Mouse (Mus musculus): Measurements from ENCODE around the gene Pgr. TPM values are rescaled to one million over a fixed set of nuclear protein-coding genes. Genes with fewer than 3 reads are reported as not detected.
A peak's percentile ranks its signal among the peaks of the same experiment; 100 is the strongest.

The Pgr gene
- polyA plus RNA-seq (2015; fragmentation: Nextera tagmentation; extraction: Ambion mirVana), result 0.36 and 0.60 TPM in 2 replicates

DNA sequence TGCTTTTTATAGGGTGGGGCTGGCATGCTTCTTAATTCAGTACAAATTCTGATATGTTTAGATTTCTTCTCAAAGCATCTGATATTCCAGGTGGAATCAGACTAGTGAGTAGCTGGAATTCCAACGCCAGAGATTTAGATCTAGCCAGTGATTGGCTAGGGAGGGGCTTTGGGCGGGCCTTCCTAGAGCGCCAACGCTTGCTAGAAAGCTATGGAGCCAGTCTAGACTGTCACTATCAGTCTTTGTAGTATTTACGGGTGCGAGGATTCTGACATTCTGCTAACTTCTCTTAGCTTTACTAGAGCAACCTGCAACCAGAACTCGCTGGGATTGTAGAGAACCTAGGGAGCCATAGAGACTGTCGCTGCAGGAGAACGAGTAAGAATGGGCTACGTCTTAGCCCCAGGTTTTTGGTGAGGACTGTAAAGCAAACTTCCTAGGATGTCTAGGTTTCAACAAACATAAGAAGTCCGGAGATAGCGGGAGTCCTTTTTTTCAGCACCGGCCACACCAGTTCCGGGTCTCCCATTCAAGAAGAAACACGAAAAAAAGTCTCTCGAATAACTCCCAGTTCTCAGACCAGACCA, at the start of gene Pgr:
Pgr (plus strand) TSS at position 218 of the 587 bp plus-strand sequence.
- 1% methylated on average over 16 of the region's 16 CpGs for WGBS
- Histone ChIP-seq H3K27ac (no peak within 1 kb of the TSS), H3K4me3 (peak within 1 kb of the TSS; percentile 62), H3K36me3 (ENCODE audit: poor library complexity, severe bottlenecking) (no peaks in the 10 kb centered on the region), H3K9ac (peak within 1 kb of the TSS; percentile 70), H3K27me3 (peaks cover 44% of the 10 kb centered on the region), H3K4me1 (peaks cover 22% of the 10 kb centered on the region), H3K4me2 (peak within 1 kb of the TSS; percentile 95), H3K9me3 (replicated peaks) (no peaks in the 10 kb centered on the region)
- peak; percentile 62 for ATAC-seq

GRCm38 (mm10) chr9:8857455-8857854, 42.2 kb upstream of the Pgr start:
- no peak overlapping the region for H3K4me3 ChIP-seq
- no peak for ATAC-seq
- H3K27me3 ChIP-seq, result no peaks in the 10 kb centered on the region
- no peak overlapping the region for H3K27ac ChIP-seq
- no peak overlapping the region for H3K9ac ChIP-seq
- no peaks in the 10 kb centered on the region for H3K9me3 ChIP-seq (replicated peaks)
- H3K4me2 ChIP-seq, result no peak overlapping the region
- no peaks in the 10 kb centered on the region for H3K36me3 ChIP-seq (ENCODE audit: poor library complexity, severe bottlenecking)
- 92% methylated on average over 2 of the region's 2 CpGs for WGBS
- H3K4me1 ChIP-seq, result no peaks in the 10 kb centered on the region

DNA sequence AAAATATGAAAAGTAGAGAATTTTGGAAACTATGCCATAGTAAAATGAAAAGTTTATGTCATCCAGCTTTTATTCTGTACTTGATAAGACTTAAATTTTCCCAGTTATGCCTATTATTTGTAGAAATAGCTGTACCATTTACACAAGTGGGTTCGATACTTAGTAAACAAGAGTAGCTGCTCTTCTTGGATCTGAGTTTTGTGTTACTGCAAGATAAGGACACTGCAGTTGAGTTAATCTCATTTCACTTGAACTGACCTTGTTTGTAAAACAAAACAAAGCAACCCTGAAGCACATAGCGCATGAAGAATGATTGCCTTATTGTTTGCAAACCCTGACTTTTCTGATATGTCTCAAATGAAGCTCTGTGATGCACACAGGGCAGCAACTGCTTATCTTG, 31.1 kb upstream of the Pgr start:
- Histone ChIP-seq H3K4me1 (no peaks in the 10 kb centered on the region), H3K27me3 (no peaks in the 10 kb centered on the region), H3K9ac (no peak overlapping the region), H3K4me2 (no peak overlapping the region), H3K36me3 (ENCODE audit: poor library complexity, severe bottlenecking) (no peaks in the 10 kb centered on the region), H3K4me3 (no peak overlapping the region), H3K27ac (no peak overlapping the region), H3K9me3 (replicated peaks) (no peaks in the 10 kb centered on the region)
- WGBS, result 90% methylated on average over 2 of the region's 2 CpGs
- ATAC-seq, result no peak

- Histone ChIP-seq H3K4me2 (no peak overlapping the region), H3K27ac (no peak overlapping the region), H3K4me1 (peaks cover 6% of the 10 kb centered on the region), H3K36me3 (ENCODE audit: poor library complexity, severe bottlenecking) (no peaks in the 10 kb centered on the region), H3K27me3 (peaks cover 20% of the 10 kb centered on the region), H3K9ac (no peak overlapping the region), H3K4me3 (no peak overlapping the region), H3K9me3 (replicated peaks) (no peaks in the 10 kb centered on the region)
- no peak for ATAC-seq
- WGBS, result 84% methylated on average over 5 of the region's 5 CpGs
Measured at GRCm38 (mm10) chr9:8895205-8895604, 4.4 kb upstream of the Pgr start.

- Histone ChIP-seq H3K36me3 (ENCODE audit: poor library complexity, severe bottlenecking) (no peaks in the 10 kb centered on the region), H3K4me1 (peaks cover 22% of the 10 kb centered on the region), H3K9me3 (replicated peaks) (no peaks in the 10 kb centered on the region), H3K4me2 (peak overlapping the region; percentile 95), H3K9ac (peak overlapping the region; percentile 70), H3K27me3 (peaks cover 44% of the 10 kb centered on the region), H3K27ac (no peak overlapping the region), H3K4me3 (peak overlapping the region; percentile 62)
- peak; percentile 31 for ATAC-seq
- under 1% methylated on average over 40 of the region's 41 CpGs for WGBS
Measured at GRCm38 (mm10) chr9:8900203-8901012, 775 bp downstream of the Pgr start.

DNA sequence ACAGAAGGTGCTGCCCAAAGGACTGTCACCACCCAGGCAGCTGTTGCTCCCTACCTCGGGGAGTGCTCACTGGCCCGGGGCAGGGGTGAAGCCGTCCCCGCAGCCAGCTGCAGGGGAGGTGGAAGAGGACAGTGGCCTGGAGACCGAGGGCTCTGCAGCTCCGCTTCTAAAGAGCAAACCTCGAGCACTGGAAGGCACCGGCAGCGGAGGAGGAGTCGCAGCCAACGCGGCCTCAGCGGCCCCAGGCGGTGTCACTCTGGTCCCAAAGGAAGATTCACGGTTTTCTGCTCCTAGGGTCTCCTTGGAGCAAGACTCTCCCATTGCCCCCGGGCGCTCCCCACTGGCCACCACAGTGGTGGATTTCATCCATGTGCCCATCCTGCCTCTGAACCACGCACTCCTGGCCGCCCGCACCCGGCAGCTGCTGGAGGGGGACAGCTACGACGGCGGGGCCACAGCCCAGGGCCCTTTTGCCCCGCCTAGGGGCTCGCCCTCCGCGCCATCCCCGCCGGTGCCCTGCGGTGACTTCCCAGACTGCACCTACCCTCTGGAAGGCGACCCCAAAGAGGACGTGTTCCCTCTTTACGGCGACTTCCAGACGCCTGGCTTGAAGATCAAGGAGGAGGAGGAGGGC, 1.5 kb downstream of the Pgr start:
- Histone ChIP-seq H3K36me3 (ENCODE audit: poor library complexity, severe bottlenecking) (no peaks in the 10 kb centered on the region), H3K4me1 (peaks cover 22% of the 10 kb centered on the region), H3K27me3 (peaks cover 44% of the 10 kb centered on the region), H3K4me3 (peak overlapping the region; percentile 62), H3K27ac (no peak overlapping the region), H3K9ac (peak overlapping the region; percentile 70), H3K9me3 (replicated peaks) (no peaks in the 10 kb centered on the region), H3K4me2 (peak overlapping the region; percentile 95)
- 0% methylated on average over 30 of the region's 36 CpGs for WGBS
- ATAC-seq, result peak; percentile 67

DNA sequence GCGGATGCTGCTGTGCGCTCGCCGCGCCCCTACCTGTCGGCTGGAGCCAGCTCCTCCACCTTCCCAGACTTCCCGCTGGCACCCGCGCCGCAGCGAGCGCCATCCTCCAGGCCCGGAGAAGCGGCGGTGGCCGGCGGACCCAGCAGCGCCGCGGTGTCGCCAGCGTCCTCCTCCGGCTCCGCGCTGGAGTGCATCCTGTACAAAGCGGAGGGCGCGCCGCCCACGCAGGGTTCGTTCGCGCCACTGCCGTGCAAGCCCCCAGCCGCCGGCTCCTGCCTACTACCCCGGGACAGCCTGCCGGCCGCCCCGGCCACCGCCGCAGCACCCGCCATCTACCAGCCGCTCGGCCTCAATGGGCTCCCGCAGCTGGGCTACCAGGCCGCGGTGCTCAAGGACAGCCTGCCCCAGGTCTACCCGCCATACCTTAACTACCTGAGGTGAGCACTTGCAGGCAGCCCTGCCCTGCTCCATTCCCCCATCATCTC, 2.1 kb downstream of the Pgr start:
- WGBS, result 0% methylated on average over 49 of the region's 49 CpGs
- Histone ChIP-seq H3K4me1 (peaks cover 22% of the 10 kb centered on the region), H3K4me2 (peak overlapping the region; percentile 95), H3K9ac (peak overlapping the region; percentile 70), H3K36me3 (ENCODE audit: poor library complexity, severe bottlenecking) (no peaks in the 10 kb centered on the region), H3K27ac (no peak overlapping the region), H3K27me3 (peaks cover 44% of the 10 kb centered on the region), H3K4me3 (peak overlapping the region; percentile 62), H3K9me3 (replicated peaks) (no peaks in the 10 kb centered on the region)
- peak; percentile 82 for ATAC-seq

- Histone ChIP-seq H3K36me3 (ENCODE audit: poor library complexity, severe bottlenecking) (no peaks in the 10 kb centered on the region), H3K4me3 (peak overlapping the region; percentile 62), H3K9me3 (replicated peaks) (no peaks in the 10 kb centered on the region), H3K9ac (peak overlapping the region; percentile 70; the same call in 1 of the 2 replicates), H3K27ac (no peak overlapping the region), H3K4me1 (peaks cover 22% of the 10 kb centered on the region), H3K27me3 (peaks cover 44% of the 10 kb centered on the region), H3K4me2 (peak overlapping the region; percentile 95)
- 26% methylated on average over 3 of the region's 3 CpGs for WGBS
- ATAC-seq, result no peak
Measured at GRCm38 (mm10) chr9:8902277-8902676, 2.6 kb downstream of the Pgr start.

DNA sequence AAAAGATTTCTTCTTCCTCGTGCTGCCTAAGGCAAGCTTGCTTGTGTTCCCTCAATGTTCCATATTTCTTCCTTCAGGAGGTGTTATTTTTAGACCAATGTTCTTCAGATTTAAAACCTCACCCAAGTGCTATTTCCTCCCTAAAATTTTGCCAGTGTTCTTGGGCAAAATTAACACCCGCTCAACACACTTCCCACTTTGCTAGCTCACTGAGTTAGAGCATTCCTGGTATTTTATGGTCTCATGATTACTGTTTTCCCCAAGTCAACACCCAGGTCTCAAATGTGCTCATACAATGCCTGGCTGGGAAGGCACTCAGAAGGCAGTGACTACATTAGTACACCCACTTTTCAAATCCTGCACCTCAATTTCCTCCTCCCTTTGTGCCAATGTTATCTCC, 27.9 kb downstream of the Pgr start:
- H3K36me3 ChIP-seq (ENCODE audit: poor library complexity, severe bottlenecking), result no peaks in the 10 kb centered on the region

DNA sequence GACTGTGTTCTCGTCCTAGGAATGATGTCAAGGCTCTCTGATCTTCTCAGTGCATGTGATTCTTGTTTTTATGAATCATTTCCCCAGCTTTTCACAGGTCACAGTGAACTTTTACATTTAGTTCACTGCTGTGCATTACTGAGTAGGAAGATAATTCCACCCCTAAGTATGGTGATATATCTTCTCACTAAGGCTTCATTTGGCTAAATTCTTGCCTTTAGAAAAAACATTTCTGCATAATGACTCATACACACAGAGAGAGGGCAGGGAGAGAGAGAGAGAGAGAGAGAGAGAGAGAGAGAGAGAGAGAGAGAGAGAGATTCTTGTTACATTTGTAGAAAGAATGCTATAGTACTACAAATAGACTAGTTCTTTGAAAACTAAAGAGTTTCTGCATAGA, 38.1 kb downstream of the Pgr start:
- ATAC-seq, result no peak
- WGBS, result 57% methylated on average over 1 of the region's 1 CpGs
- Histone ChIP-seq H3K27ac (no peak overlapping the region), H3K9me3 (replicated peaks) (no peaks in the 10 kb centered on the region), H3K9ac (no peak overlapping the region), H3K4me2 (no peak overlapping the region), H3K36me3 (ENCODE audit: poor library complexity, severe bottlenecking) (no peaks in the 10 kb centered on the region), H3K4me3 (no peak overlapping the region), H3K4me1 (no peaks in the 10 kb centered on the region), H3K27me3 (no peaks in the 10 kb centered on the region)

More for the DNA sequence above, 27.9 kb downstream of the Pgr start:
- no peak for ATAC-seq
- Histone ChIP-seq H3K4me2 (no peak overlapping the region), H3K27ac (no peak overlapping the region), H3K9me3 (replicated peaks) (no peaks in the 10 kb centered on the region), H3K9ac (no peak overlapping the region), H3K27me3 (no peaks in the 10 kb centered on the region), H3K4me1 (no peaks in the 10 kb centered on the region), H3K4me3 (no peak overlapping the region)
- WGBS, result 92% methylated on average over 2 of the region's 2 CpGs

DNA sequence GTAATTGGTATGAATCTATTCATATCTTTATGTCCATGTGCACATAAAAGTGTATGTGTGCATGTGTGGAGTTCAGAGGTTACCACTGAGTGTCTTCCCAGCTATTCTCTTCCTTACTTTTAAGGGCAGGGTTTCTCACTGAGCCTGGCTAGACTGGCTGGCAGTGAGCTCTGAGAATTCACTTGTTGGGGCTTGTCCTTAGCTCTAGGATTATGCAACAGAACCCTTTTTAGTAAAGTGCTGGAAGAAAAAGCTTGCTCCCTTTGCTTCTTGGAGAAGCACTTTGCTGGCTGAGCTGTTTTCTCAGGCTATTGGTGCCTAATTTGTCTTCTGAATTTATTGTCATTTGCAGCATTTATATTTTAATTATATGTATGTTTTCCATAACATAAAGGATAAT, 53.7 kb downstream of the Pgr start:
- no peak for ATAC-seq
- no peak overlapping the region for H3K27ac ChIP-seq
- no peak overlapping the region for H3K9ac ChIP-seq
- no peak overlapping the region for H3K4me2 ChIP-seq
- no peaks in the 10 kb centered on the region for H3K4me1 ChIP-seq
- H3K36me3 ChIP-seq (ENCODE audit: poor library complexity, severe bottlenecking), result no peaks in the 10 kb centered on the region
- H3K4me3 ChIP-seq, result no peak overlapping the region
- no peaks in the 10 kb centered on the region for H3K9me3 ChIP-seq (replicated peaks)
- no peaks in the 10 kb centered on the region for H3K27me3 ChIP-seq

- no peaks in the 10 kb centered on the region for H3K27me3 ChIP-seq
- no peaks in the 10 kb centered on the region for H3K36me3 ChIP-seq (ENCODE audit: poor library complexity, severe bottlenecking)
- no peak overlapping the region for H3K4me2 ChIP-seq
- H3K27ac ChIP-seq, result no peak overlapping the region
- no peaks in the 10 kb centered on the region for H3K4me1 ChIP-seq
- 68% methylated on average over 8 of the region's 8 CpGs for WGBS
- H3K9ac ChIP-seq, result no peak overlapping the region
- ATAC-seq, result peak; percentile 71; the same call in 1 of the 2 replicates
- no peaks in the 10 kb centered on the region for H3K9me3 ChIP-seq (replicated peaks)
- no peak overlapping the region for H3K4me3 ChIP-seq
Measured at GRCm38 (mm10) chr9:8964512-8965133, 65.0 kb downstream of the Pgr start.

All from forebrain, embryonic 13.5 days (tissue).